Mouse (Mus musculus): ENCODE results near the gene Fgd5.
A peak's percentile ranks its signal among the peaks of the same experiment; 100 is the strongest.
"Not testable (repeated sequence)": the region's sequence is repeated elsewhere in the genome, so short reads cannot be mapped to it uniquely, and the experiment has no call there.

Fgd5 gene

GRCm38 (mm10) chr6:91978371-91979300, at the start of gene Fgd5:
Fgd5 (plus strand) TSS chr6:91978878.
- no peak for DNase-seq

GRCm38 (mm10) chr6:91931231-91931630, 47.4 kb upstream of the Fgd5 start:
- no peak for DNase-seq

- no peak for DNase-seq
Measured at GRCm38 (mm10) chr6:91938491-91938890, 40.2 kb upstream of the Fgd5 start.

GRCm38 (mm10) chr6:91948426-91948825, 30.3 kb upstream of the Fgd5 start:
- no peak for DNase-seq

- DNase-seq = not testable (repeated sequence)
Measured at GRCm38 (mm10) chr6:91958015-91958414, 20.7 kb upstream of the Fgd5 start.

GRCm38 (mm10) chr6:91960028-91960811, 18.5 kb upstream of the Fgd5 start:
- DNase-seq = peak; percentile 70

GRCm38 (mm10) chr6:91963429-91963828, 15.2 kb upstream of the Fgd5 start:
- peak; percentile 31 for DNase-seq

- DNase-seq = no peak
Measured at GRCm38 (mm10) chr6:91965060-91965459, 13.6 kb upstream of the Fgd5 start.

- no peak for DNase-seq
Measured at GRCm38 (mm10) chr6:91966006-91966405, 12.7 kb upstream of the Fgd5 start.

- peak; percentile 86 for DNase-seq
Measured at GRCm38 (mm10) chr6:91972201-91972646, 6.5 kb upstream of the Fgd5 start.

- no peak for DNase-seq
Measured at GRCm38 (mm10) chr6:91973972-91974371, 4.7 kb upstream of the Fgd5 start.

- DNase-seq = no peak
Measured at GRCm38 (mm10) chr6:91979301-91979996, 771 bp downstream of the Fgd5 start.

GRCm38 (mm10) chr6:91980011-91980410, 1.3 kb downstream of the Fgd5 start:
- no peak for DNase-seq

- no peak for DNase-seq
Measured at GRCm38 (mm10) chr6:91990101-91990500, 11.4 kb downstream of the Fgd5 start.

GRCm38 (mm10) chr6:91992823-91993222, 14.1 kb downstream of the Fgd5 start:
- no peak for DNase-seq

- DNase-seq = no peak
Measured at GRCm38 (mm10) chr6:91993795-91994505, 15.3 kb downstream of the Fgd5 start.

- no peak for DNase-seq
Measured at GRCm38 (mm10) chr6:91996072-91996471, 17.4 kb downstream of the Fgd5 start.

GRCm38 (mm10) chr6:92002558-92003285, 24.0 kb downstream of the Fgd5 start:
- no peak for DNase-seq

- DNase-seq = no peak
Measured at GRCm38 (mm10) chr6:92003646-92004045, 25.0 kb downstream of the Fgd5 start.

GRCm38 (mm10) chr6:92004137-92004805, 25.6 kb downstream of the Fgd5 start:
- DNase-seq = no peak

GRCm38 (mm10) chr6:92004806-92005205, 26.1 kb downstream of the Fgd5 start:
- no peak for DNase-seq

Data from kidney, adult 11 months (tissue).